Mouse (Mus musculus) c-Kit-positive CD71-positive TER-119-positive erythroid progenitor cells, embryonic 14.5 days (primary cell): ENCODE data around the gene Tmed5.
"Not testable (repeated sequence)": the region's sequence is repeated elsewhere in the genome, so short reads cannot be mapped to it uniquely, and the experiment has no call there.

ENCODE experiments used
- DNase-seq: peaks from one replicate; pipeline ENCODE4 v3.0.0-alpha.2; 2013; ENCODE audit warnings: low spot score

Gene Tmed5

DNA sequence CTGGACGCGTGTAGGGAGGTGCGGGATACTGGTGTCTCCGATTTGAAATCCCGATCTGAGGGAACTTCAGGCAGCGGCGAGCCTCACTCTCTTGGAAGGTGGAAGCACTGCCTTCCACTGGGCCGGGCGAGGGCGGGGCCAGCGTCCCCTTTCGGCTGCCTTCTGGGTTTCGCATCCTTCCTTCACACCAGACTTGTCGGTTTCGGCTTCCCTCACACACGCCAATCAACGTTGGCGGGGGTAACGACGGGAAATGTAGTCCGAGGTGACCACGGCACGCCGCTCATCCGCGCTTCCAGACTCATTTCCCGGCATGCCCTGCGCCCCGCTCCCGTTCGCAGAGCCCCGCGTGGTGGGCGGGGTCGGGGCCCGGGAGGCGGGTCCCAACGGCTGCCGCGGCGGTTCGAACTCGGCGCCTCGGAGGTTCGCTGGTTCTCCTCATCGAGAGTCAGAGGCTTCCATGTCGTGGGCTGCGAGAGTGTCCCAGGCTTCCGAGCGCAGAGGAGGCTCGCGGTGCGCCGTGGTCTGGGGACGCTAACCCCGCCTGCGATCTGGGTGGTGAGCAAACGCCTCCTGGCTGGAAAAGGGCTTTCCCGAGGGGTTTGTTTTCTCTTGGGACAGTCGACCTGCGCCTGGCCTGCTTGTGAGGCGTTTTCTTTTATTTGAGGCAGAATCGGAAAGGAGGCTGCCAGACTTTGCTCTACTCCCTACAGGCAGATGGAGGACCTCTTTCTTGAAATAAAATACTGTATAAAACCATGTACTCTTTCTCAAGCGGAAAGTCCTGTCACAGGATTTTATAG, at the start of gene Tmed5, which contains the start of gene Ccdc18:
Gene Tmed5 (minus strand): TSS at position 180 of the 803 bp plus-strand sequence.
Gene Ccdc18 (plus strand): TSS at position 435 of the 803 bp plus-strand sequence.
- DNase-seq, result peak; percentile 98

DNA sequence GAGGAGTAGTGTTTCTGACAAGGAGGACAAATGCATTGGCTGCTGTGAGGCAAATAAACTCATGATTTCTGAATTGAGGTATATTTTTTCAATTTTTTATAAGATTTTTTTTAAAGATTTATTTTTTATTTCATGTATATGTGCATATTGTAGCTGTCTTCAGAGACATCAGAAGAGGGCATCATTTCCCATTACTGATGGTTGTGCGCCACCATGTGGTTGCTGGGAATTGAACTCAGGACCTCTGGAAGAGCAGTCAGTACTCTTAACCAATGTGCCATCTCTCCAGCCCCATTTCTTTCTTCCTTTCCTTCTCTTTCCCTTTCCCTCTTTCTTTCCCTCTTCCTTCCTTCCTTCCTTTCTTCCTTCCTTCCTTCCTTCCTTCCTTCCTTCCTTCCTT, 31.3 kb upstream of the Tmed5 start:
- DNase-seq, result peak; percentile 18

DNA sequence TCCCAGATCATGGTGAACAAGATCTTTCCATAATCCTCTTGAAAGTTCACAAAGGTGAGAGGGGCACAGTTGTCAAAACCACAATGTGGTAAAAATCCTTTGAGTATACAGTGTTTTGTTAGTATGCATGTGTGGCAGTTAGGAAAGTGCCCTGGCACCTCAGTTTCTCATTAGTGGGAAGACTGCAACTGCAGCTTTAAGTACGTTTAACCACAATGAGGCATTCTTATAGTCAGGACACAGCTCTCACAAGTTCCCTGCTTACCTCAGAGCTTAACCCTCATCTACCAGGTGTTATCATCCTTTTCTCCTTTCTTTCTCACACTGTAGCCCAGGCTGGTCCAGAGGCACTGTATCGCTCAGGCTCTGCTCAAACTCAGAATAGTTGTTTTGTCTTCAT, 28.4 kb upstream of the Tmed5 start:
- DNase-seq, result no peak

DNA sequence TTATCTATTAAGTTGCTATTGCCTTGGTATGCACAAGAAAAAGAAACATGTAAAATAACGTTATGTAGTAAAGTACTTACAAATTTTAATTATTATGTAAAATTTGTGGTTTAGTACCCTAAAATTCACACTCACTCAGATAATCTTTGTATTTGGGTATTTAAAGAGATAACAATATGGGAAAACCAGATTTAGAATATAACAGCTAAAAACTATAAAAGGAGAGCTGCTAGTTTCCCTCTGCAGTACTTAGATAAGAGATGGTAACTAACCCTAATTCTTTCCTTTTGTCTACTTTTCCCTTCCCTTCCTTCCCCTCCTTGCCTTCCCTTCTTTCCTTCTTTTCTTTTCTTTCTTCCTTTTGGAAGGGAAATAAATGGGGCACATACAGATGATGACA, 20.2 kb upstream of the Tmed5 start:
- DNase-seq, result no peak

- peak; percentile 61 for DNase-seq
Observed at GRCm38 (mm10) chr5:108131849-108132440, 475 bp downstream of the Tmed5 start.

DNA sequence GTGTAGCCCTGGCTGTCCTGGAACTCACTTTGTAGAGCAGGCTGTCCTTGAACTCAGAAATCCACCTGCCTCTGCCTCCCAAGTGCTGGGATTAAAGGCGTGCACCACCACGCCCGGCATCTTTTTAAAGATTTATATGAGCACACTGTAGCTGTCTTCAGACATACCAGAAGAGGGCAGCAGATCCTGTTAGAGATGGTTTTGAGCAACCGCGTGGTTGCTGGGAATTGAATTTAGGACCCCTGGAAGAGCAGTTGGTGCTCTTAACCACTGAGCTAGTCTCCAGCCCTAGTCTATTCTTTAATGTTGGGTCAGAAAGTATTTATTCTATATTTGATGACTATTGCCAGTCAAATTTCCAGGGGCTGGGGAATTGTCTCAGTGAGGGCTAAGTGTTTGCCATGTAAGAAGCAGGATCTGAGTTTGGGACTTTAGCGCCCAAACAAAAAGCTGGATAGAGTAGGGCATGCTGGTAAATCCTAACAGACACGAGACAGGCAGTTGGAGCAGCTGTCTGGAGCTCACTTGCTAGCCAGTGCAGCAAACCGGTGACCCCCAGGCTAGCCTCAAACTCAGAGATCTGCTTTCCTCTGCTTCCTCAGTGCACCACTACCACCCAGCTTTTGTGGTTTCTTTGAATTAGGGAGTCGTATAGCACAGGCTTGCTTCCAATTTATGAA, 12.1 kb downstream of the Tmed5 start:
- no peak for DNase-seq

DNA sequence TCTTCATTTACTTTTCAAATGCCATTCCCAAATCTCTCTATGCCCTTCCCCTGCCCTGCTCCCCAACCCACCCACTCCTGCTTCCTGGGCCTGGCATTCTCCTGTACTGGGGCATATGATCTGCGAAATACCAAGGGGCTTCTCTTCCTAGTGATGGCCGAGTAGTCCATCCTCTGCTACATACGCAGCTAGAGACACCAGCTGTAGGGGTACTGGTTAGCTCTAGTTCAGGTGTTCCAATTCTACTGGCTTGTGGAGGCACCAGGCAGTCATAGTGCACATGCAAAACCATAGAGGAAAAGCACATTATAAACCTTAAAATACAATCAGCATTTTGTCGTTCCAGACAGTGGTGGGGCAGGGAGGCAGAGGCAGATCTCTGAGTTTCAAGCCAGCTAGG, 14.7 kb downstream of the Tmed5 start:
- no peak for DNase-seq

GRCm38 (mm10) chr5:108109346-108109745, 23.1 kb downstream of the Tmed5 start:
- DNase-seq, result no peak

- DNase-seq, result no peak
Observed at GRCm38 (mm10) chr5:108104306-108104705, 28.1 kb downstream of the Tmed5 start.

DNA sequence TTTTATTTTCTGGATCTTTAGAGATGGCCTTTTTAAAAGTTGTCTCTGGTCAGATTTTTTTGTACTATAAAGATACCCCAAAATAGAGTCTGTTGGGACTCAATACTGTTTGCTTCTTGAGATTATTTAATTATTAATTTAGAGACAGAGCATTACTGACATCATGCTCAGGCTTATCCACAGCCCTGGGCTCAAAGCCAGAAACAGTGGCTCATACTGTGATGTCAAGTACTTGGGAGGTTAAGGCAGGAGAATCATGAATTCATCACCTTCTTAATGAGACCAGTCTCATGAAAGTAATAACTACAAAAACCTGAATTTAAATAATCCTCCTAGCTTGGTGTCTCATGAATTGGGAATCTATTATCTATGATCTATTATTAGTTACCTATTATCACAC, 32.2 kb downstream of the Tmed5 start:
- no peak for DNase-seq

- no peak for DNase-seq
Observed at GRCm38 (mm10) chr5:108097676-108098075, 34.7 kb downstream of the Tmed5 start.

DNA sequence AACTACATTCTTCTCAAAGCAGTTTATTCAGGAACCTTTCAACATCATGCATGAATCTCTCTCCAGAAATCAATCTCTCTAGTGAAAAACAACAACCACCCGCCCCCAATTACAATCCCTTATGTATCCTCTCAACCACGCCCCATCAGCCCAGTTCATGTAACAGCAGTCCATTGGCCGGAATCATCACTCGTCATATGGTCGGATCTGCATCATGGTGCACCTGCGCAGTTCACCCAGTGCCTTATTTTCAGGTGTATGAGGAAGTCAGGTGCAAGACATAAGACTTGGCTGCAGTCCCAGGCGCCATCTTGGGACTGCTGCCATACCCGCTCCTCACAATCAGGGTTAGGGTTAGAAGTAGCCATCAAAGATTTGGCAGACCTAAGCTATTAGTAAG, 39.7 kb downstream of the Tmed5 start:
- DNase-seq, result not testable (repeated sequence)

DNA sequence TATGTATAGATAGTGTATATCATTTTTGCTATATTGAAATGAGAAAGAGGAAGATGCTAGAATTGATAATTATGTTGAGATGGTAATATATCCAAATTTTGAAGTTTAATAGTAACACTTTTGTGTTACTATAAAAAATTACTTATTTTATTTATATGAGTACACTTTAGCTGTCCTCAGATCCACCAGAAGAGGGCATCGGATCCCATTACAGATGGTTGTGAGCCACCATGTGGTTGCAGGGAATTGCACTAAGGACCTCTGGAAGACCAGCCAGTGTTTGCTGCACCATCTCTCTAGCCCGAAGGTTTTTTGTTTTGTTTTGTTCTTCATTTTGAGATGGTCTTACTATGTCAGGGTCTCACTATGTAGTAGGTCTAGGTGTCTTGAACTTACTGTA, 47.0 kb downstream of the Tmed5 start:
- DNase-seq, result no peak

DNA sequence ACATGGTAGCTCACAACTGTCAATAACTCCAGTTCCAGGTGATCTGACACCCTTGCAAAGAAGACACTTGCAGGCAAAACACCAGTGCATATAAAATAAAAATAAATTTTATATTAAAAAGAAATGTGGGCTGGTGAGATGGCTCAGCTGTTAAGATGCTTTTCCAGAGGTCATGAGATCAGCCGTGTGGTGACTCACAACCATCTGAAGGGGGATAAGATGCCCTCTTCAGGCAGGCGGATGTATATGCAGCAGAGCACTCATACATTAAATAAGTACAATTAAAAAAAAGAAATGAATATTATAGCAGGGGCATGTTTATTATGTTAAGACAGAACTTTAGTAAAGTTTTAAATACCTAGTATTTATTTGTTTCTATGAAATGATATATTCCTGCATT, 50.0 kb downstream of the Tmed5 start:
- DNase-seq, result peak; percentile 30

DNA sequence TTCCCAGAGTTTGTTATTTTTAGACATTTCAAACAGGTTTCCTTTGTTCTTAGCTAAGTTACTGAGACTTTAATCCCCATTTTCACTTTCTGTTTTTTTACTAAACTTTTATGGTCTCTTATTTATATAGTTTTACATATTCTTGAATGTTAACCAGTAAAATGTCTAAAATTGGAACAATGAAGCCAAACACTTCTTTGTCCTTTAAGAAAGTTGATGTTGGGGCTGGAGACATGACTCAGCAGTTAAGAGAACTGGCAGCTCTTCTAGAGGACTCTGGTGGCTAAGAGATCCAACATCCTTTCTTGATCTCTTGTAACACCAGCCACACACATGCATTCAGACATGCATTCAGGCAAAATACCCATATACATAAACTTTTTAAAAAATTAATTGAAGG, 52.8 kb downstream of the Tmed5 start:
- DNase-seq, result peak; percentile 36

DNA sequence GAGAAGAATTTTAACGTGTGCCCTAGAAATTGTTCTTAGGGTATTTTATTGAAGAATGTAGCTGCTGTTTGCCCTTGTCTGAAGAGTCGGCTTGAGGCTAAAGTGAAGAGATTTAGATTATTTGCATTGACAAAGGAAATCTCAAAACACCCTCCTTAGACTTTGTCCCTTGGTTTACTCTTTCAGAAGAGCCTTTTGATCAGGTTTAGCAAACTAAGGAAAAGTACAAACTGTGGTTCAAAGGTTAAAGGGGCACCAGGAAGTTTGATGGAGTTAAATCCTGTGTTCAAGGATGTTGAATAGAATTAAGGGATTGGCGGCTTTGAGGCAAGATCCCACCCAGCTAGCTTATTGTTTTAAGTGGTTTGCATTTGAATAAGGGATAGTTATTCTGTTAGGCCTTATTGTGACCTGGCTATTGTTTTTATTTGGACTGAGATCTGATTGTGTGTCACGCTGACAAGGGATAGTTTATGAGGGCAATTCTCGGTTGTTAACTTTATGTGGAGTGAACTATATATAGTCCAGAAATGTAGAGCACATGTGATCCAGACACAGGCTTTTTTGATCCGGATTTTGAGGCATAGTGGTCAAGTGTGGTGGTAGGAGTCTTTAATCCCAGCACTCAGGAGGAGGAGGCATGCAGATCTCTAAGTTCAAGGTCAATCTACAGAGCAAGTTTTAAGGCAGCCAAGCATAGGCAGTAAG, 55.4 kb downstream of the Tmed5 start:
- no peak for DNase-seq

DNA sequence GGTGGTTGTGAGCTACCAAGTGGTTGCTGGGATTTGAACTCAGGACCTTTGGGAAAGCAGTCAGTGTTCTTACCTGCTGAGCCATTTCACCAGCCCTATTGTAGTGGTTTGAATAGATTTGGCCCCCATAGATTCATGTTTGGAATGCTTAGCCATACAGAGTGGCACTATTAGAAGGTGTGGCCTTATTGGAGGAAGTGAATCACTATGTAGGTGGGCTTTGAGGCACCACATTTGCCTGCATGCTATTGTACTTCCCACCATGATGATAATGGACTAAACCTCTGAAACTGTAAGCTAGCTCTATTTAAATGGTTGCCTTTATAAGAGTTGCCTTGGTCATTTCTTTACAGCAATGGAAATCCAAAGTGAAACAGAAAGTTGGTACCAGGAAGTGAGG, 56.2 kb downstream of the Tmed5 start:
- no peak for DNase-seq

DNA sequence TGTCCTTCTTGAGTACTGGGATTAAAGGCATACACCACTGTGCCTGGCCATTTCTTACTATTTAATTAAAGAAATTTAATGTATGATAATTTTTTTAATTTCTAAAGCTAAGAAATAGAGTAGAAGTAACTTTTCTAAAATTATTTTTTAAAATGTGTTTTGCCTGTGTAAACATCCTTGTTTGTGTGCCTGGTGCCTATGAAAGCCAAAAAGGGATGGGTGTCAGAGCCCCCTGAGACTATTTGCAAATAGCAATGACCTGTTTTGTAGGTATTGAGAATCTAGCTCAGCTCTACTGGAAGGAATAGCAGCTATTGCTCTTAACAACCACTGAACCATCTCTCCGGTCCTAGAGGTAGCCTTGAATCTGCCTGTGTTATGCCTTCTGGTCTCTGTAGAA, 60.1 kb downstream of the Tmed5 start:
- DNase-seq, result no peak

GRCm38 (mm10) chr5:108065465-108066411, 66.7 kb downstream of the Tmed5 start, which contains the start of gene Mtf2:
TSS of gene Mtf2 (plus strand) at chr5:108065674.
- peak; percentile 94 for DNase-seq

DNA sequence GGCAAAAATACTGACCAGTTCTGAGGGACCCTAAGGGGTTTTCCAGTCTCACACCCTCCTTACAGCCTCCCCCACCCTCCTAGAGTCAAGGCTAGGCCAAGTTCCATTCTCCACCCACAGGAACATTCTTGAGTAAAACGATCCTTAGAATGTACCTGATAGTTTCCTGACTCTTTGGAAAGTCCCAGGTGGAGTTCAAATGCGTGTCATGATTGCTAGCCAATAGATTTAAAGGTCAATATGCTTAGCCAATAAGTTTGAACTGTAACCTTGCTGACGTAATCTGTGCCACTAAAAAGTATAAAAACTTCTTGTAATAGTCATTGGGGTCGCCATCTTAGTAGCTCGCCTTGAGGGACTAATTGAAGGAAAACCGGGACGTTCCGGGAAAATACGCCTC, 72.0 kb downstream of the Tmed5 start:
- DNase-seq, result no peak
